Mouse (Mus musculus) liver, adult 2 months (tissue): Measurements from ENCODE around the gene Tmem265.

ENCODE experiments used
- CTCF ChIP-seq: fragments of 200-500 bp; IDR thresholded peaks from 2 replicates; pipeline ENCODE4 v1.5.1; 2011; ENCODE audit warnings: low read depth, low read length, control low read depth
- POLR2A ChIP-seq: fragments of 200-500 bp; IDR thresholded peaks from 2 replicates; pipeline ENCODE4 v1.6.1; 2011; ENCODE audit warnings: low read length, control low read depth; ENCODE audit not compliant: insufficient read depth; ENCODE audit errors: extremely low read depth

- TF ChIP-seq POLR2A (no peak), CTCF (no peak)
Measured at GRCm38 (mm10) chr7:127614511-127614890, 53.3 kb downstream of the Tmem265 start.
